Mouse (Mus musculus): ENCODE measurements at regions not wholly inside any gene's neighbourhood (a gene's known extent, or its start where the extent isn't known, plus 50 kb on each side); places are given as distances from the start of the nearest gene placed in this dataset.

- no peak for DNase-seq (ENCODE audit: low spot score in 2 of 2)
These were observed 50.7 kb upstream of the Gm7361 start for GRCm38 (mm10) chr5:26206766-26207122.

- DNase-seq (ENCODE audit: low spot score in 2 of 2): no peak
These were observed 51.3 kb upstream of the Gm7361 start for GRCm38 (mm10) chr5:26206066-26206765.

- DNase-seq (ENCODE audit: low spot score in 2 of 2): no peak
These were observed 55.0 kb upstream of the Gm7361 start for GRCm38 (mm10) chr5:26202471-26202870.

- DNase-seq (ENCODE audit: low spot score in 2 of 2): peak in 1 of 2 experiments; percentile 11
These were observed 68.1 kb upstream of the Gm7361 start for GRCm38 (mm10) chr5:26189377-26189776.

GRCm38 (mm10) chr5:26187212-26187611 is 66.0 kb upstream of the Gm10220 start:
- DNase-seq (ENCODE audit: low spot score in 2 of 2): no peak

GRCm38 (mm10) chr5:26185417-26185816 is 64.2 kb upstream of the Gm10220 start:
- DNase-seq (ENCODE audit: low spot score in 2 of 2): no peak

- DNase-seq (ENCODE audit: low spot score in 2 of 2): no peak
These were observed 54.8 kb upstream of the Gm10220 start for GRCm38 (mm10) chr5:26176064-26176463.

- no peak for DNase-seq (ENCODE audit: low spot score in 2 of 2)
These were observed 50.6 kb upstream of the Gm10220 start for GRCm38 (mm10) chr5:26171662-26172384.

- no peak for DNase-seq (ENCODE audit: low spot score in 2 of 2)
These were observed 49.7 kb upstream of the Gm10220 start for GRCm38 (mm10) chr5:26170717-26171500.
